Mouse (Mus musculus): Measurements from ENCODE around the gene Thrsp. TPM values are rescaled to one million over a fixed set of nuclear protein-coding genes. Genes with fewer than 3 reads are reported as not detected.

Gene Thrsp
- polyA plus RNA-seq, 1 experiment from 2014 or later: 2.2 TPM

GRCm38 (mm10) chr7:97411106-97411505 is 6.4 kb downstream of the Thrsp start:
- 98% methylated on average over 2 of the region's 2 CpGs for WGBS
- Histone ChIP-seq H3K9me3 (ENCODE audit: control insufficient read depth, low read length) (no peaks in the 10 kb centered on the region), H3K27ac (no peak overlapping the region), H3K27me3 (ENCODE audit: control insufficient read depth, insufficient read depth, low read length) (no peaks in the 10 kb centered on the region), H3K4me2 (replicated peaks) (no peak overlapping the region), H3K4me3 (replicated peaks; ENCODE audit: low read length) (no peak overlapping the region), H3K36me3 (replicated peaks; ENCODE audit: control insufficient read depth, insufficient read depth) (peaks cover 57% of the 10 kb centered on the region), H3K9ac (no peak overlapping the region), H3K4me1 (replicated peaks; ENCODE audit: control insufficient read depth, insufficient read depth, low read length) (no peaks in the 10 kb centered on the region)
- DNase-seq (ENCODE audit: low spot score) (no peak), ATAC-seq (ENCODE audit: low FRiP score) (no peak)

GRCm38 (mm10) chr7:97407145-97407544 is 10.4 kb downstream of the Thrsp start:
- Histone ChIP-seq H3K4me3 (replicated peaks; ENCODE audit: low read length) (no peak overlapping the region), H3K9ac (no peak overlapping the region), H3K27ac (no peak overlapping the region), H3K4me1 (replicated peaks; ENCODE audit: control insufficient read depth, insufficient read depth, low read length) (no peaks in the 10 kb centered on the region; the same call in 1 of the 2 replicates), H3K4me2 (replicated peaks) (no peak overlapping the region), H3K9me3 (ENCODE audit: control insufficient read depth, low read length) (no peaks in the 10 kb centered on the region), H3K36me3 (replicated peaks; ENCODE audit: control insufficient read depth, insufficient read depth) (peaks cover 49% of the 10 kb centered on the region), H3K27me3 (ENCODE audit: control insufficient read depth, insufficient read depth, low read length) (no peaks in the 10 kb centered on the region)
- no peak for ATAC-seq (ENCODE audit: low FRiP score)
- no peak for DNase-seq (ENCODE audit: low spot score)
- WGBS: 84% methylated on average over 10 of the region's 10 CpGs

- DNase-seq (ENCODE audit: low spot score) (peak; percentile 88), ATAC-seq (ENCODE audit: low FRiP score) (peak; percentile 96)
- Histone ChIP-seq H3K36me3 (replicated peaks; ENCODE audit: control insufficient read depth, insufficient read depth) (no peaks in the 10 kb centered on the region), H3K9me3 (ENCODE audit: control insufficient read depth, low read length) (no peaks in the 10 kb centered on the region), H3K9ac (peak within 1 kb of the TSS; percentile 97), H3K4me1 (replicated peaks; ENCODE audit: control insufficient read depth, insufficient read depth, low read length) (peaks cover 11% of the 10 kb centered on the region), H3K27ac (peak within 1 kb of the TSS; percentile 85), H3K27me3 (ENCODE audit: control insufficient read depth, insufficient read depth, low read length) (no peaks in the 10 kb centered on the region), H3K4me3 (replicated peaks; ENCODE audit: low read length) (peak within 1 kb of the TSS; percentile 92), H3K4me2 (replicated peaks) (peak within 1 kb of the TSS; percentile 66)
- WGBS: under 1% methylated on average over 54 of the region's 54 CpGs
These were observed 17.4 kb downstream of the Thrsp start, which contains the start of gene Ndufc2 for GRCm38 (mm10) chr7:97399960-97400715. Ndufc2 (plus strand) TSS chr7:97400003.

GRCm38 (mm10) chr7:97398943-97399342 is 18.6 kb downstream of the Thrsp start:
- DNase-seq (ENCODE audit: low spot score) (no peak), ATAC-seq (ENCODE audit: low FRiP score) (no peak)
- H3K4me3 ChIP-seq (replicated peaks; ENCODE audit: low read length): no peak overlapping the region
- H3K36me3 ChIP-seq (replicated peaks; ENCODE audit: control insufficient read depth, insufficient read depth): no peaks in the 10 kb centered on the region
- no peak overlapping the region for H3K9ac ChIP-seq
- H3K4me1 ChIP-seq (replicated peaks; ENCODE audit: control insufficient read depth, insufficient read depth, low read length): peaks cover 11% of the 10 kb centered on the region
- no peak overlapping the region for H3K4me2 ChIP-seq (replicated peaks)
- no peaks in the 10 kb centered on the region for H3K9me3 ChIP-seq (ENCODE audit: control insufficient read depth, low read length)
- WGBS: 94% methylated on average over 6 of the region's 6 CpGs
- H3K27me3 ChIP-seq (ENCODE audit: control insufficient read depth, insufficient read depth, low read length): no peaks in the 10 kb centered on the region
- H3K27ac ChIP-seq: no peak overlapping the region

- H3K4me2 ChIP-seq (replicated peaks): no peak overlapping the region
- no peaks in the 10 kb centered on the region for H3K27me3 ChIP-seq (ENCODE audit: control insufficient read depth, insufficient read depth, low read length)
- no peak overlapping the region for H3K27ac ChIP-seq
- no peaks in the 10 kb centered on the region for H3K4me1 ChIP-seq (replicated peaks; ENCODE audit: control insufficient read depth, insufficient read depth, low read length)
- no peak overlapping the region for H3K4me3 ChIP-seq (replicated peaks; ENCODE audit: low read length)
- peaks cover 31% of the 10 kb centered on the region for H3K36me3 ChIP-seq (replicated peaks; ENCODE audit: control insufficient read depth, insufficient read depth)
- no peak for DNase-seq (ENCODE audit: low spot score)
- 84% methylated on average over 2 of the region's 2 CpGs for whole genome bisulfite sequencing
- no peak overlapping the region for H3K9ac ChIP-seq
- ATAC-seq (ENCODE audit: low FRiP score): no peak
- H3K9me3 ChIP-seq (ENCODE audit: control insufficient read depth, low read length): no peaks in the 10 kb centered on the region
These were observed 23.2 kb downstream of the Thrsp start for GRCm38 (mm10) chr7:97394375-97394774.

GRCm38 (mm10) chr7:97392079-97392445 is 25.5 kb downstream of the Thrsp start:
- H3K36me3 ChIP-seq (replicated peaks; ENCODE audit: control insufficient read depth, insufficient read depth): peaks cover 50% of the 10 kb centered on the region
- WGBS: 74% methylated on average over 6 of the region's 6 CpGs
- no peaks in the 10 kb centered on the region for H3K9me3 ChIP-seq (ENCODE audit: control insufficient read depth, low read length)
- no peak overlapping the region for H3K4me2 ChIP-seq (replicated peaks)
- 0 out of 2 replicates have a peak overlapping the region, but pooled peaks have one; percentile 9 for H3K27ac ChIP-seq
- ATAC-seq (ENCODE audit: low FRiP score) (peak; percentile 23; the same call in 1 of the 2 replicates), DNase-seq (ENCODE audit: low spot score) (no peak)
- H3K27me3 ChIP-seq (ENCODE audit: control insufficient read depth, insufficient read depth, low read length): no peaks in the 10 kb centered on the region
- H3K9ac ChIP-seq: no peak overlapping the region
- H3K4me3 ChIP-seq (replicated peaks; ENCODE audit: low read length): no peak overlapping the region
- H3K4me1 ChIP-seq (replicated peaks; ENCODE audit: control insufficient read depth, insufficient read depth, low read length): no peaks in the 10 kb centered on the region

- H3K4me1 ChIP-seq (replicated peaks; ENCODE audit: control insufficient read depth, insufficient read depth, low read length): no peaks in the 10 kb centered on the region
- H3K9me3 ChIP-seq (ENCODE audit: control insufficient read depth, low read length): no peaks in the 10 kb centered on the region
- H3K4me3 ChIP-seq (replicated peaks; ENCODE audit: low read length): no peak overlapping the region
- no peak overlapping the region for H3K4me2 ChIP-seq (replicated peaks)
- no peak overlapping the region for H3K9ac ChIP-seq
- peak; percentile 60 for DNase-seq (ENCODE audit: low spot score)
- no peaks in the 10 kb centered on the region for H3K27me3 ChIP-seq (ENCODE audit: control insufficient read depth, insufficient read depth, low read length)
- WGBS: 55% methylated on average over 13 of the region's 13 CpGs
- peaks cover 56% of the 10 kb centered on the region for H3K36me3 ChIP-seq (replicated peaks; ENCODE audit: control insufficient read depth, insufficient read depth)
- H3K27ac ChIP-seq: peak overlapping the region; percentile 38
- peak; percentile 87 for ATAC-seq (ENCODE audit: low FRiP score)
These were observed 26.0 kb downstream of the Thrsp start for GRCm38 (mm10) chr7:97391293-97392078.

- ATAC-seq (ENCODE audit: low FRiP score) (no peak), DNase-seq (ENCODE audit: low spot score) (no peak)
- no peak overlapping the region for H3K27ac ChIP-seq
- no peak overlapping the region for H3K4me2 ChIP-seq (replicated peaks)
- H3K4me1 ChIP-seq (replicated peaks; ENCODE audit: control insufficient read depth, insufficient read depth, low read length): no peaks in the 10 kb centered on the region
- 96% methylated on average over 4 of the region's 4 CpGs for WGBS
- no peaks in the 10 kb centered on the region for H3K9me3 ChIP-seq (ENCODE audit: control insufficient read depth, low read length)
- no peaks in the 10 kb centered on the region for H3K27me3 ChIP-seq (ENCODE audit: control insufficient read depth, insufficient read depth, low read length)
- peaks cover 79% of the 10 kb centered on the region for H3K36me3 ChIP-seq (replicated peaks; ENCODE audit: control insufficient read depth, insufficient read depth)
- H3K9ac ChIP-seq: no peak overlapping the region
- H3K4me3 ChIP-seq (replicated peaks; ENCODE audit: low read length): no peak overlapping the region
These were observed 29.0 kb downstream of the Thrsp start for GRCm38 (mm10) chr7:97388541-97388940.

- Histone ChIP-seq H3K27ac (0 out of 2 replicates have a peak overlapping the region, but pooled peaks have one; percentile 43), H3K9me3 (ENCODE audit: control insufficient read depth, low read length) (no peaks in the 10 kb centered on the region), H3K36me3 (replicated peaks; ENCODE audit: control insufficient read depth, insufficient read depth) (peaks cover 82% of the 10 kb centered on the region), H3K4me2 (replicated peaks) (no peak overlapping the region), H3K27me3 (ENCODE audit: control insufficient read depth, insufficient read depth, low read length) (no peaks in the 10 kb centered on the region), H3K4me3 (replicated peaks; ENCODE audit: low read length) (no peak overlapping the region), H3K4me1 (replicated peaks; ENCODE audit: control insufficient read depth, insufficient read depth, low read length) (no peaks in the 10 kb centered on the region), H3K9ac (no peak overlapping the region)
- 91% methylated on average over 8 of the region's 8 CpGs for WGBS
- ATAC-seq (ENCODE audit: low FRiP score): no peak
- DNase-seq (ENCODE audit: low spot score): no peak
These were observed 29.9 kb downstream of the Thrsp start for GRCm38 (mm10) chr7:97387561-97388147.

Measured in hindbrain, embryonic 14.5 days (tissue).